Comparison of ENCODE assay signal across 22 mouse cellular contexts in genomic region chr15:98424326-98424725, GRCm38 (mm10). TPM values are rescaled to one million over a fixed set of nuclear protein-coding genes. Genes with fewer than 3 reads are reported as not detected.
DNase-seq lines count a peak whose midpoint lies in the region; ATAC-seq and TF ChIP-seq lines count a peak whose summit lies in the region.
"Had no signal": no experiment of that assay in that cellular context is flagged by ENCODE, and none has a peak within 500 bp of the region (broad histone marks: within the 10 kb centered on the region; RNA-seq: fewer than 3 reads in every experiment).

No protein-coding gene starts in this region.

- H3K9me3 ChIP-seq in midbrain, embryonic 14.5 days (ENCODE audit: control insufficient read depth, low read length) = no peaks in the 10 kb centered on the region
- no peaks in the 10 kb centered on the region for H3K9me3 ChIP-seq in midbrain, embryonic 13.5 days
- no peaks in the 10 kb centered on the region for H3K9me3 ChIP-seq in hindbrain, embryonic 11.5 days (ENCODE audit: control insufficient read depth, low read length)
- H3K9me3 ChIP-seq: megakaryocyte, embryonic 14.5 days had no signal

- intact Hi-C loops in gastrocnemius, adult 2 months (cut with DNase I) = no loop called here

- H3K27me3 ChIP-seq in midbrain, embryonic 14.5 days (ENCODE audit: control insufficient read depth, insufficient read depth, low read length) = no peaks in the 10 kb centered on the region
- no peaks in the 10 kb centered on the region for H3K27me3 ChIP-seq in midbrain, embryonic 13.5 days
- H3K27me3 ChIP-seq in hindbrain, embryonic 11.5 days (ENCODE audit: control insufficient read depth, insufficient read depth, low read length) = no peaks in the 10 kb centered on the region

- no peak for ATAC-seq in midbrain, embryonic 14.5 days (ENCODE audit: low FRiP score, low TSS enrichment)
- ATAC-seq in midbrain, embryonic 13.5 days = no peak
- ATAC-seq in frontal cortex, adult (ENCODE audit: low TSS enrichment) = no peak
- ATAC-seq in hindbrain, embryonic 11.5 days (ENCODE audit: low FRiP score) = no peak

- no peak for TF ChIP-seq CTCF in gastrocnemius, adult 2 months (IDR thresholded peaks at IDR 0.05)

- H3K36me3 ChIP-seq in midbrain, embryonic 14.5 days (ENCODE audit: control insufficient read depth, insufficient read depth, low read length) = no peaks in the 10 kb centered on the region
- no peaks in the 10 kb centered on the region for H3K36me3 ChIP-seq in midbrain, embryonic 13.5 days
- no peaks in the 10 kb centered on the region for H3K36me3 ChIP-seq in hindbrain, embryonic 11.5 days (ENCODE audit: control insufficient read depth, insufficient read depth, low read length)

- DNase-seq in gastrocnemius, adult 2 months = peak; percentile 70
- no peak for DNase-seq in gastrocnemius, postnatal 4 days (ENCODE audit: low spot score in 2 of 2)
- peak; percentile 2 for DNase-seq in midbrain, embryonic 14.5 days
- peak; percentile 52 for DNase-seq in gastrocnemius, postnatal 25 days
- no peak for DNase-seq in hindbrain, embryonic 11.5 days (ENCODE audit: low spot score)
- no peak for DNase-seq in heart, adult 8-10 months (ENCODE audit: low spot score)
- DNase-seq: adrenal gland, postnatal 25 days; cerebellum, adult 8-10 months; kidney, adult 9 months; lung, adult 2 months; right cerebral cortex, postnatal 14 days; thymus, postnatal 36 days had no signal

- peak overlapping the region; percentile 47 for H3K4me3 ChIP-seq in gastrocnemius, adult 2 months
- H3K4me3 ChIP-seq in midbrain, embryonic 14.5 days (replicated peaks; ENCODE audit: low read depth, low read length) = no peak overlapping the region
- H3K4me3 ChIP-seq in midbrain, embryonic 13.5 days (replicated peaks) = no peak overlapping the region
- no peak overlapping the region for H3K4me3 ChIP-seq in hindbrain, embryonic 11.5 days (ENCODE audit: low read depth, low read length)
- H3K4me3 ChIP-seq: megakaryocyte, embryonic 14.5 days had no signal

- H3K9ac ChIP-seq in midbrain, embryonic 14.5 days (replicated peaks; ENCODE audit: low read length) = no peak overlapping the region
- no peak overlapping the region for H3K9ac ChIP-seq in midbrain, embryonic 13.5 days (replicated peaks)
- H3K9ac ChIP-seq in hindbrain, embryonic 11.5 days (ENCODE audit: low read depth, low read length) = no peak overlapping the region
- H3K9ac ChIP-seq: hindbrain, embryonic 14.5 days had no signal

- H3K27ac ChIP-seq in gastrocnemius, adult 2 months = peak overlapping the region; percentile 69
- no peak overlapping the region for H3K27ac ChIP-seq in midbrain, embryonic 14.5 days (replicated peaks; ENCODE audit: low read depth, low read length)
- no peak overlapping the region for H3K27ac ChIP-seq in midbrain, embryonic 13.5 days
- H3K27ac ChIP-seq in hindbrain, embryonic 11.5 days (ENCODE audit: low read depth, low read length) = no peak overlapping the region
- H3K27ac ChIP-seq: hindbrain, embryonic 14.5 days had no signal

- WGBS in midbrain, embryonic 14.5 days = 57% methylated on average over 14 of the region's 14 CpGs
- 60% methylated on average over 14 of the region's 14 CpGs for WGBS in midbrain, embryonic 13.5 days
- WGBS in hindbrain, embryonic 11.5 days = 65% methylated on average over 14 of the region's 14 CpGs

- no peaks in the 10 kb centered on the region for H3K4me1 ChIP-seq in midbrain, embryonic 14.5 days (ENCODE audit: control insufficient read depth, insufficient read depth, low read length)
- peaks cover 14% of the 10 kb centered on the region for H3K4me1 ChIP-seq in midbrain, embryonic 13.5 days (replicated peaks)
- H3K4me1 ChIP-seq in hindbrain, embryonic 11.5 days (replicated peaks; ENCODE audit: control insufficient read depth, insufficient read depth, low read length) = no peaks in the 10 kb centered on the region
- H3K4me1 ChIP-seq: megakaryocyte, embryonic 14.5 days had no signal

- H3K4me2 ChIP-seq in midbrain, embryonic 14.5 days (ENCODE audit: low read length) = no peak overlapping the region
- H3K4me2 ChIP-seq in midbrain, embryonic 13.5 days (replicated peaks) = no peak overlapping the region
- H3K4me2 ChIP-seq in hindbrain, embryonic 11.5 days (replicated peaks; ENCODE audit: low read depth, low read length) = no peak overlapping the region
- H3K4me2 ChIP-seq: hindbrain, embryonic 14.5 days had no signal

RNA-seq across cellular contexts. Expression of gene Olfr282, which starts 6.7 kb away (rescaled TPM):
- total RNA-seq in gastrocnemius, adult 2 months (2021) = not detected
- not detected for total RNA-seq in gastrocnemius, postnatal 4 days (2021)
- polyA plus RNA-seq in midbrain, embryonic 14.5 days (2014; fragmentation: Nextera tagmentation; extraction: Ambion mirVana) = not detected in 2 replicates
- not detected in 2 replicates for polyA plus RNA-seq in midbrain, embryonic 13.5 days (2015; fragmentation: Nextera tagmentation; extraction: Ambion mirVana)
- total RNA-seq in gastrocnemius, postnatal 25 days (2021) = not detected
- not detected in 2 replicates for polyA plus RNA-seq in hindbrain, embryonic 11.5 days (2014; fragmentation: Nextera tagmentation; extraction: Ambion mirVana)
- total RNA-seq in heart, adult 8-10 months (2022) = not detected
- total RNA-seq: adrenal gland, postnatal 25 days; left cerebral cortex, adult 18-20 months; liver, adult 2 months had no signal
- polyA plus RNA-seq: cortical plate, adult 2 months; forebrain, embryonic 11.5 days; heart, embryonic 16.5 days; hindbrain, embryonic 14.5 days; liver, adult 2 months; lung, adult 2 months had no signal

RNA-seq across cellular contexts. Expression of gene Olfr281, which starts 28.1 kb away (rescaled TPM):
- total RNA-seq in gastrocnemius, adult 2 months (2021) = not detected
- not detected for total RNA-seq in gastrocnemius, postnatal 4 days (2021)
- not detected in 2 replicates for polyA plus RNA-seq in midbrain, embryonic 14.5 days (2014; fragmentation: Nextera tagmentation; extraction: Ambion mirVana)
- not detected in 2 replicates for polyA plus RNA-seq in midbrain, embryonic 13.5 days (2015; fragmentation: Nextera tagmentation; extraction: Ambion mirVana)
- not detected for total RNA-seq in gastrocnemius, postnatal 25 days (2021)
- not detected in 2 replicates for polyA plus RNA-seq in hindbrain, embryonic 11.5 days (2014; fragmentation: Nextera tagmentation; extraction: Ambion mirVana)
- total RNA-seq in heart, adult 8-10 months (2022) = not detected
- total RNA-seq: adrenal gland, postnatal 25 days; left cerebral cortex, adult 18-20 months; liver, adult 2 months had no signal
- polyA plus RNA-seq: cortical plate, adult 2 months; forebrain, embryonic 11.5 days; heart, embryonic 16.5 days; hindbrain, embryonic 14.5 days; liver, adult 2 months; lung, adult 2 months; testis, adult 2 months had no signal

RNA-seq across cellular contexts. Expression of gene Olfr283, which starts 43.6 kb away (rescaled TPM):
- total RNA-seq in gastrocnemius, adult 2 months (2021) = not detected
- not detected for total RNA-seq in gastrocnemius, postnatal 4 days (2021)
- polyA plus RNA-seq in midbrain, embryonic 14.5 days (2014; fragmentation: Nextera tagmentation; extraction: Ambion mirVana) = not detected in 2 replicates
- polyA plus RNA-seq in midbrain, embryonic 13.5 days (2015; fragmentation: Nextera tagmentation; extraction: Ambion mirVana) = not detected in 2 replicates
- not detected for total RNA-seq in gastrocnemius, postnatal 25 days (2021)
- polyA plus RNA-seq in hindbrain, embryonic 11.5 days (2014; fragmentation: Nextera tagmentation; extraction: Ambion mirVana) = not detected in 2 replicates
- total RNA-seq in heart, adult 8-10 months (2022) = not detected
- total RNA-seq: adrenal gland, postnatal 25 days; left cerebral cortex, adult 18-20 months; liver, adult 2 months had no signal
- polyA plus RNA-seq: forebrain, embryonic 11.5 days; heart, embryonic 16.5 days; hindbrain, embryonic 14.5 days; liver, adult 2 months; lung, adult 2 months; testis, adult 2 months had no signal

RNA-seq across cellular contexts. Expression of gene OR5BS1P, which starts 45.4 kb away (rescaled TPM):
- total RNA-seq in gastrocnemius, adult 2 months (2021) = not detected
- total RNA-seq in gastrocnemius, postnatal 4 days (2021) = not detected
- not detected in 2 replicates for polyA plus RNA-seq in midbrain, embryonic 14.5 days (2014; fragmentation: Nextera tagmentation; extraction: Ambion mirVana)
- not detected in 2 replicates for polyA plus RNA-seq in midbrain, embryonic 13.5 days (2015; fragmentation: Nextera tagmentation; extraction: Ambion mirVana)
- not detected for total RNA-seq in gastrocnemius, postnatal 25 days (2021)
- not detected in 2 replicates for polyA plus RNA-seq in hindbrain, embryonic 11.5 days (2014; fragmentation: Nextera tagmentation; extraction: Ambion mirVana)
- total RNA-seq in heart, adult 8-10 months (2022) = not detected
- total RNA-seq: adrenal gland, postnatal 25 days; left cerebral cortex, adult 18-20 months; liver, adult 2 months had no signal
- polyA plus RNA-seq: cortical plate, adult 2 months; forebrain, embryonic 11.5 days; heart, embryonic 16.5 days; hindbrain, embryonic 14.5 days; liver, adult 2 months; testis, adult 2 months had no signal

RNA-seq across cellular contexts. Expression of gene Lalba, which starts 58.2 kb away (rescaled TPM):
- not detected for total RNA-seq in gastrocnemius, adult 2 months (2021)
- not detected for total RNA-seq in gastrocnemius, postnatal 4 days (2021)
- polyA plus RNA-seq in midbrain, embryonic 14.5 days (2014; fragmentation: Nextera tagmentation; extraction: Ambion mirVana) = not detected in 2 replicates
- not detected in 2 replicates for polyA plus RNA-seq in midbrain, embryonic 13.5 days (2015; fragmentation: Nextera tagmentation; extraction: Ambion mirVana)
- not detected for total RNA-seq in gastrocnemius, postnatal 25 days (2021)
- polyA plus RNA-seq in hindbrain, embryonic 11.5 days (2014; fragmentation: Nextera tagmentation; extraction: Ambion mirVana) = not detected in 2 replicates
- total RNA-seq in heart, adult 8-10 months (2022) = not detected
- total RNA-seq: adrenal gland, postnatal 25 days; left cerebral cortex, adult 18-20 months; liver, adult 2 months had no signal
- polyA plus RNA-seq: cortical plate, adult 2 months; heart, embryonic 16.5 days; hindbrain, embryonic 14.5 days; liver, adult 2 months; testis, adult 2 months had no signal

Comparison
In these comparisons a context has a peak if more than half of its experiments do, and no peak if none do; other contexts are left out.
1. DNase-seq: peak in gastrocnemius, adult 2 months (single experiment), midbrain, embryonic 14.5 days (single experiment) and gastrocnemius, postnatal 25 days (single experiment); none in gastrocnemius, postnatal 4 days (0 of 2), hindbrain, embryonic 11.5 days (single experiment) and heart, adult 8-10 months (single experiment).